Mouse (Mus musculus) Muller cell, postnatal 12 days (primary cell): ENCODE measurements at regions not wholly inside any gene's neighbourhood (a gene's known extent, or its start where the extent isn't known, plus 50 kb on each side); places are given as distances from the start of the nearest gene placed in this dataset.

Experiments
- DNase-seq: peaks from one replicate; pipeline ENCODE4 v3.0.0-alpha.2; 2015; ENCODE audit errors: inconsistent ontology term

DNA sequence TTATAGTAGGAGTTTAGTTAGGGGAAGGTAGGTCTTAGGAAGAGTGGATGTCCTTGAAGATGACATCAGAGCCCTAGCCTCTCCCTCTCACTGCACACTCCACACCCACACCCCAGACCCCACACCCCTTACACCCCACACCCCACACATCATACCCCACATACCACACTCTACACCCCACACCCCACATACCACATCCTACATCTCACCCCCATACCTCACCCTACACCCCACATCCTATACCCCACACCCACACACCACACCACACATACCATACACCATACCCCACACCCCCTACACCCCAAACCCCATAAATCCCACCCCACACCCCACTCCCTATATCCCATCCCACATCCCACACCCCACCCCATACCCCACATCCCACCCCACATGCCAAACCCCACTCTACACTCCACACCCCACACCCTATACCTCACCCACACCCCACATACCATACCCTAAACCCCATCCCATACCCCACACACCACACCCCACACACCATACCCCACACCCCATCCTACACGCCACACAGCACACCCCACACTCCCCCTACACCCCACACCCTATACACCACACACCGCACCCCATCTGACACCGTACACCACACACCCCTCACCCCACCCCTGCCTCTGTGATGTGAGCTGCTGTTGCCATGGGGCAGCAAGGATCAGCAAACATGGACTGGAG, 323.7 kb upstream of the G2e3 start:
- DNase-seq: no peak

DNA sequence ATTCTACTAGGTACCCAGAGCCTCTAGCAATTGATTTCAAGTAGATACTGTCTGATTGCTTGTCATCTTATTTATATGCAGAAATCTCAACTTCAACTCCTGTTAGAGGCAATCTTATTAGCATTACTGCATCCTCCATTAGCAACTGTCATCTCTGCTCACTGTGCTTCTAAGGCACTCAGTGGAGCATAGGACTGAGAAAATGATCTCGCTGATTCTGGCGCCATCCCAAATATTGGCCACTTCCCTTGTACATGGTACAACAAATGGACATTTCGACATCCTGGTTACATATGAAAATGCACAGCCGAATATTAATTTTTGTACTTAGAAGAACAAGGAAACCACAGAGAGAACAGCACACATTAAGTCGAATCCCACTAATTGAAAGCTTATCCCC, 329.7 kb upstream of the G2e3 start:
- no peak for DNase-seq

DNA sequence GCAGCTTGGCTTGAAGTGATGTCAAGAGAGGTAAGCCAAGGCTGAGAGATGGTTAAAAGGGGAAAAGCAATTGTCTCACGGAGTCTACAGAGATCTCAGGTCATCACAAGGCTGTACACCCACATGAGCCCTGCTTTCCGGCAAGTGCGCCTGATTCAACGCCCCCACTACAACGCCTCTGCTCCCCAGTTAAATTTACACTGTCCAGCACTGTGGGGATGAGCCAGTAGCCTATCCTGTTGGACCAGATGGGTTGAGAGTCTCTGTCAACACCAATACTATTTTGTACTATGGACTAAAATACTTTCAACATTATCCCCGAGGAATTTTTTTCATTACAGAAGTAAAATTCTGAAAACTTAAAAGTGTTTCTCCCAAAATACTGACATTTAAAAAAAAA, 331.8 kb upstream of the G2e3 start:
- DNase-seq: no peak

DNA sequence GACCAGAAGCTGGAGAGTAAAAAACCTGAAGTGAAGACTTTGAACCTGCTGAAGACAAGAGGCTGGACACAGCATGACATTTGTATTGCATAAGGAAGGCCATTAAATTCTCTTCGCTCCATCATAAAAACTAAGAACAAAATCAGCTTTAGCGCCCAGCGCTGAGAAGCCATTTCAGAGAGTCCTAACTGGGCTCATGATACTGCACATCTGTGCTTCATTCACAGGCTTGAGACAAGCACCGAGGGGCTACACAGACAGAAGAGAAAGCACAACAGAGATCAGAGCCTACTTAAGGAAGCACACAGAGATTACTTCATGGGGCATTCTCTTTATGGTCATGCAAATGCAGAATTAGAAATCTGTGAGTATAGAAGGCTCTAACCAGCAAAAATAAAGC, 338.2 kb upstream of the G2e3 start:
- DNase-seq: no peak

DNA sequence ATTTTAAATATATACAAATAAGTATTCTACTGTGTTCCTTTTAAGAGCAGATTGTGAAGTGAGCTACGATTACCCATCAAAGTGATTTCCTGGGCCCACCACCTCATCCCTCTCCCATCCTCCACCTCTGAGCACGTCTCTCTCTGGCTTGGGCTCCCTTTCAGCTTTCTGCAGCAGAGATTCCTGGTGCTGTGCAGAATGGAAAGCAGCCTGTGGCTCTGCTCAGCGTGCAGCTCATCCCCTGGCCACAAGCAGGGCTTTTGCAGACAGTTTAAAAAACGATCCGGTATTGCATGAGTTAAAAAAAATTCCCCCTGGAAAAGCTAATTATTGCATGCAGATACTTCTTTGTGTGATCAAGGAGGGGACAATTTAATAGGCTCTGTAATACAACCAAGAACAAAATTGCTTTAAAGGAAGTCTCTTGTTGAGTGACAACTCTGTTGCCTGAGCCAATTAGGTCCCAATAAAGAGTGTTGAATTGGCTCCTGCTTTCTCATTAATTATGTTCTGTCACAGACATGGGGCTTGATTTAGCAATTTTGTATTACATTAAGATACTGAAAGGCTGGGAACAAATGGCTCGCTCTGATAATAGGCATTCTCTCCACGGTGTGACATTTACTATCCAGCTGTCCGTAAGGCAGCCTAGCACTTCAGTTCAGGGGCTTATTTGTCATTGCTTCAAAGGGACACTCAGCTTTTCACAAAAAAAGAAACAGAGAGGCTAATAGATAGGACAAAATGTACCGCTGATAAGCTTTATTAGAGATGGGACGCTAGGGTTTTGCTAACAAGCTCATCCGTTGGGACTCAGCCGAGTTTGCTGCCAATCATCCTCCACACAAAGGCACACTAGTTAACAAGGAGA, 345.9 kb upstream of the G2e3 start:
- DNase-seq: peak; percentile 60

DNA sequence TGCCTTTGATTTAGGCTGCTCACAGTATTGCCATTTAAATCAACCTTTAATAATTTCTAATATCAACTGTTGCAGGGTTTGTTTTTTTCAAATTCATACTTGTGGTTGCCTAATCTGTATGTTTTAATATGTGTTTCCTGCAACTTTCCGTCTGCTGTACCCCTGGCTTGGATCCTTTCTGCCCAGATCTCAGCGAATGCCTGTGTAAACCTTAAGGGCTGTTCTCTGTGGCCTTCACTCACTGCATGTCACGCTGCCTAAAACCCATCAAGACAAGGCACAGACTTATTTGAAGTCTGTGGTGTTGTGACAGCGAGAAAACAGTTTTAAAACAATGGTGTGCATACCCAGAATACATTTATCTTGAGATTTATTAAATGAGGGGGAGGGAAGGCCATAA, 346.8 kb upstream of the G2e3 start:
- no peak for DNase-seq

DNA sequence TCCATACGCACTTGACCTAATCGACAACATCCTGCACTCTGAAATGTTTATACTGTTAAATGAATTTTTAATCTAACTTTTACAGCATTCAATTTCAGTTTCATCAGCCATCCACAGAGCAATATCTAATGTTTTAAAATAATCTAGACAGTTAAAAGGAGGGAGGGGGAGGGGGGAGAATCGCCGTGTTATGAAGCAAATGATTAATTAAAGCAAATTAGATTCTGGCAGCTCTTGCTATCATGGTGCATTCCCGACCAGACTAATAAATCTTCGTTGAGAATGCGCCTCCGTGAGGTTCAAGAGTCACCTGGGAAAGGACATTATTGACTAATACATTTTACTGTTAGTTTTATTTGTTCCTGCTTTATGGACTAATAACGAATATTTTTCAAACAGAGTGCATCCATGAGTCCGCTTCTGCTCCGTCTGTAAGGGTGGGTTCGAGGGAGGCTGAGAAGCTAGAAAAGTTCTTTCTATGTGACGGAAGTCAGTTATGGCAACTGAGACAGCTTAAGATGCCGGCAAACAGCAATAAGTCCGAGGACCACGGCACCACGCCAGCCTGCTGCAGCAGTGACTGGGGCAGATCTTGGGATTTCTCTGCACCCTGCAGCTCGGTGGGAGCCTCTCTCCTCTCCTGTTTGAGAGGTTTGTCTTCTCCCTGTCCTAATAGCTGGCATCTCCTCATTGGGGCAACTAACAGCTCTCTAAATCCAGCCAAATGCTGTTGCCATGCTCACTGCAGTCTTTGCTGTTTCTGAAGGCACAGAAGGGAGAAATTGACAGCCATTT, 347.4 kb upstream of the G2e3 start:
- peak; percentile 26 for DNase-seq

DNA sequence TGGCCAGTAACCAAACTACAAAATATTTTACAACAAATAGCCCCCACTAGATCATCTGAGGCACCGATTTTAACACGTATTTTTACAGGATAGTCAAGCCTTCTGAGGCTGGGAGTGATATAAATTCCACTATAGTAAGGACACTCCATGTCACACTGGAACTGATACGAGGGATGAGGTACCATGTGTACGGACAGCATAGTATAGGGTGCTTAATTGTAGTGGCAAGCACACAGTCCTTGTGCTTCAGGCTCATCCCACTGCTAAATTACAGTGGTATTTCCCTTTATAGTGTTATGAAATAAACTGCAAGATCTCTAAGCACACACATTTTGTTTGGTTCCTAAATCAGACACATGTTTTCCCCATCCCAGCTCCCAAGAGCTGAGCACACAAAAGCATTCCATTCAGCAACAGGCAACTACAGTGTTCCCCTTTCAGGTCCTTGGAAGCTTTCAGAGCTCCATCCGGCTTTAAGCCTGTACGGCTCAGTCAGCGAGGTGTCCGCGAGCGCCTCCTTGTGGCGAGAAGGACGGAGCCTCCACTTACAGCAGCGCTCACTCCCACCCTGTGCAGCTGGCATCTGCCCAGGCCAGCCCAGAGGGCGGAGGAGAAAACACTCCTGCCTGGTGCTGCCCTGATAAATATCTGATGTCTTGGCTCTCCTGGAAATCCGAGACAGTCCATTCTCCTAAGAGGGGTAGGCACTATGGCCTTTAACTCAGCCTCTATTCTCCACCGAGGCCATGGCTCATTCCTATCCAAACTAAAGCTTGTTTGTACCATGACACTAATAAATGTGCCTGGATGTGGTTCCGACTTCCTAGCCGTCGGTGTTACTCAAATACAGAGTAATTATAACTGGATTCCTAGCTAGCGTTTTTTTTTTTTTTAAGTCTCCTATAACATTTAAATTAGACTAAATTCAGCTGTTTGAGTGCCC, 348.3 kb upstream of the G2e3 start:
- peak; percentile 77 for DNase-seq

DNA sequence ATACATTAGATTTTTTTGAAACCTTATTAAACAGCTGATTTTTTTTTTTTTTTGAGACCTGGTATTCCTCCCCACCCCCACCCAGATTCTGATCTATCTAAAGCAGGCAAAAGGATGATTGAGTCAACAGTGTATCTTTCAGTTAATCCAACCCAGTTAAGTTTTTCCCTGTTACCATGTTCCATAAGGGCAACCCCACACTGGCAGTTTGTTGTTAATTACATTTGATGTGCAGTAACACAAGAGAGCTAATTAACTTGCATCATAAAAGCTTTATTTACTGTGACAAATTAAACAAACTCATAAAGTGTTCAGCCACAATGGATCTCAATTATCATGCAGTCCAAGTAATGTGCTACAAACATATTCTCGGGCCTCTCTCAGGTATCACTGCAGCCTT, 346.8 kb upstream of the Prkd1 start:
- DNase-seq: no peak

DNA sequence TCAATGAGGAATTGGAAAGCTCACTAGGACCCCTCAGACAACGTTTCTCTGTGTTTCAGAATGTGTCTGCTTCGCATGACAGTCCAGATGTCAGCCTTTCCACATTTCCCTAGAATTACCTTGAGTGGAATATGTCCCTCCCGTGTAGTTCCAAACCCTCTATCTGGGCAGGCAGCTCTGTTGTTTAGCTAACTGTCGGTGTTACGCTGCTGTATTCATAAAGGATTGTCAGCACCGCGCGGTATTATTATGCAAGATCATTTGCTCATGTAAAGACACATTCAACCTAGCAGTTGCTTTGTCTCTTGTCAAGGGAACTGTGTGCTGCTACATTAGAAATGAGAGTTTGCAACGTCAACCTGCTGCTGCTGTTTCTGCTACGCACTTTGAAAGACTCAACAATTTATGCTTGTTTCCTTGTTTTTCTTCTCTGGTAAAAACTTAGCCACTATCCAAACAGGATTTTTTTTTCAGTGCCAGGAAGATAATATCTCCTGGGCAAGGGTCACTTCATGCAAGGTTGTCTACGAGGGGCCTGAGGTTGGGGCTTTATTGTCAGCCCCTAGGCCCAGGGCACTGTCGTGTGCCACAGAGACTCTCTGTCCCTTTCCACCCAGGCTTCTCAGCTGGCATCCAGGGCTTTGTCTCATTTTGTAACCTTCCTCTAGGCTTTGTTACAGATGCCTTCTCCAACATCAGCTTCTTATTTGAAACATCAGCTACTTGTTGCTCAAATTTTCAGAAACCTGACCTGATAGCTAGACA, 340.8 kb upstream of the Prkd1 start:
- no peak for DNase-seq

DNA sequence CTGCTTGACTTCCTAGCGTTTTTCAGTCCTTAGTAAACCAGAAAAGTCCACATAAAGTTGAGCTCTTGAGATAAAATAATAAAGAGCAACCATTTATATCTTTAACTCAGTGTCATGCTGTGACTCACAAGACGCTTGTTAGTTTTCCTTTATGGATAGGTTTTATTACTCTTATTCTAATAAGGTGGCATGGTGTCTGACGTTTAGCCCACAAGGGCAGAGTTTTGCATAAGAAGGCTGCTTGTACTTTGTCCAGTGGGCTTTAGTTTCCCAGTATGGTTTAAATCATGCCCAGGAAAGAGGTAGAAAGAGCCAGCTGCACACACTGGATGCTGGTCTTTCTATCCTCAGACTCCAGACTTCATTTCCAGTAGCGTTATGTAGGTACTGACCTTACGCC, 332.4 kb upstream of the Prkd1 start:
- no peak for DNase-seq

DNA sequence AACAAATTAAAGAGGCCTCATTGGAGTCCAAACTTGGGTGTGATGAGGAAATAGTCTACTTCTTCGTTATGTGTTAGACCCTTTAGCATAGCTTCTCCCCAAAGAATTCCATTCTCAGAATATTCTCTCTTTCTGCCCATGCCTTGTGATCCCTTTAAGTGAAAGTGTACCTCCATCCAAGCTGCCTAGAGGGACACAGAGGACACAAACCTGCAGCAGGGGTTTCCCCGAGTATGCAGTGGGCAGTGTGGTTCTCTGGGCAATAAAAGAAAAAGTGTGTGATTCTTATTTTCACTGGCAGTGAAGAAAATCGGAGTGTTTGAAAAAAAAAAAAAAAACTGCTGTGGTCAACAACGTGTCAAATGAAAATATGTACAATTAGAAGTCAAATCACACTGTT, 331.9 kb upstream of the Prkd1 start:
- DNase-seq: no peak

DNA sequence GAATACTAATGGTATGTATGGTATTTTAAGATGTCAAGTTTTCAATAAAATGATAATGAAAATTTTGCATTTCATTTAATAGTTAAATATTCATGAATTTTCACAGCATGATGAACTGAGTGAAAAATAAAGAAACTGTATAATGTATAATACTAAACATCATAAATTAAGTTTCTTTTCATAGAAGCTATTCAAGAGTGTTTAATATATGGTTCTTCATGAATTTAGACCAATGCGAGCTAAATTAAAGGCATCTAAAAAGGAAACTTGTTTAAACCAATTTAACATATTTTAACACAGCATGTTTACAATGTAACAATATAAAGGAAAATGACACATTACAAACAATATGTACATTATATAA, 321.8 kb upstream of the Prkd1 start:
- no peak for DNase-seq

DNA sequence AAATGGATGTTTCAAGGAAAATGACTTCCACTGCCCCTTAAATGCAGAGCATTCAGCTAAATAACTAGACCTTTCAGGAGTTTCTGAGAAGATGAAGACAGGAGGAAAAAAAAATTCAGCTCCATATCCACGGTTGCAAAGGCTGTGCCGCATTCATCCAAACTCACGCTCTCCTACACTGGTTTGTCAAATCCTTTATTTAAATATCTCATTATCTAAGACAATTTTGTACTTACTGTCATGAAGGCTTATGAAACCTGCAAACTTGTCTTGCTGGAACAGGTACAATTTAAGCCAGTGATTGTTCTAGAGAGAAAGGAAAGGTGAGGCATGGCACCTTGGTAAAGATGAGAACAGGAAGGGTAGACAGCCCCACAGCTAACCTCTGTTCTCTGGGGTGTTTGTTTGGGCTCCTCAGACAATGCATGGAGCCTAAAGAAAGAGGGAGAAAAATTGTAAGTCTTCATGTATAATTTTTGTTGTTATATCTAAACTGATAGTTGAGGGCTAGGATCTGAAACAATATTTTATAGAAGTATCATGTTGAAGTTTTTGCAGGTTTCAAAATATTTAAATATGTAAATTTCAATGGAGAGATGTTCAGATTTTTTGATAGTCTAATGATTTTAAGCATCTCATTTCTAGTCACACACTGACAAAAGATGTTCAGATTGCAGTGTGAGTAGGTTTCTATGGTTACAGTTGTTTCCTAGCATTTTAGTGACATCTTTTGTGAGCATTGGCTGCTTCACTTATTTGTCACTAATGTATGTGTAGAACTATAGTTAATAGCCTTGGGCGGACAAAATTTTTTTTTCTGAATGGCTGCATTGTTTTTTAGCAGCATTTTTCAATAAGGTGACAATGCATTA, 321.2 kb upstream of the Prkd1 start:
- DNase-seq: no peak

DNA sequence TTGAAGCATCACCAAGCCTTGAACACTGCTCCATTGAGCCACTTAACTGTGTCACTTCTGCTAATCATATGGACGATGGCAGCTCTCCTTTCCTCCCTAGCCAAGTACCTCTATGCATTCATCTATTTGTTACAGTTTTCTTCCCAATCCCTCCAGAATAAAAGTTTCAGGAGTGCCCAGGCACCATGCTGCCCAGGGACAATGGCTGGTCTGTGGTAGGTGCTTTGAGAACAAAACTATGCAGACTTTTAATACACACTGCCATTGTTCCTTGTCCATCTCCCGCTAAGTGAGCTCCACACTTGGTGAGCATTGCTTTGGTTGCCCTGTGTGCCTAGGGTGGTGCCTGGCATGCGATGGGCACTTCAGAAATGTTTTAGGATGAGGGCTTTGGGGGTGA, 320.5 kb upstream of the Prkd1 start:
- peak; percentile 6 for DNase-seq

DNA sequence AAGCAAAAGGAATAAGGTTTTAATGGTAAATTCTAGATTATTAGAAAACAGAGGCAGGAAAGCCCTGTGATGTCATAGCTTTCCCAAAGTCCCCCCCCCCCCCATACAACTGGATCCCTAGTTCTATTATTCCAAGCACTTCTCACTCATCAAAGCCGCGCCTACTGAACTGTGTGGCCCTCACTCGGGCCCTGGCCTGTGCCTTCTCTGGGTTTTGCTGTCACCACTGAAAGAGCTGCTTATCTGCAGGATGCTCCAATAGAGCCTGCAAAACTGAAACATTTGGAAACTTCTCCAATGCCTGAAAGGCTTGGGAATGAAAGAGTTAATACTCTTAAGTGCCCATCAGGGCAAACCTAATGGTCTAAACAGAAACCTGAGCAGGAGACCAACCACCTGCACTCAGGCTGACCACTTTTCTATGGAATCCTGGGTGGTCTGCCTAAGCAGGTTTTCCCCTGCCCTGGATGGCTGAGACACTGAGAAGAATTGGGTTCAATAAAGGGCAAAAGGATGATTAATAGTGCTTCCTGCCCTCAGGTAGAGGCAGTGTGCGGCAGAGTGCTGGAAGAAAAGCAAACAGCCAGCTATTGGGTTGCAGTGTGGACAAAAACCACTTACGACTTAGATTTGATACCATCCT, 318.4 kb upstream of the Prkd1 start:
- DNase-seq: no peak

DNA sequence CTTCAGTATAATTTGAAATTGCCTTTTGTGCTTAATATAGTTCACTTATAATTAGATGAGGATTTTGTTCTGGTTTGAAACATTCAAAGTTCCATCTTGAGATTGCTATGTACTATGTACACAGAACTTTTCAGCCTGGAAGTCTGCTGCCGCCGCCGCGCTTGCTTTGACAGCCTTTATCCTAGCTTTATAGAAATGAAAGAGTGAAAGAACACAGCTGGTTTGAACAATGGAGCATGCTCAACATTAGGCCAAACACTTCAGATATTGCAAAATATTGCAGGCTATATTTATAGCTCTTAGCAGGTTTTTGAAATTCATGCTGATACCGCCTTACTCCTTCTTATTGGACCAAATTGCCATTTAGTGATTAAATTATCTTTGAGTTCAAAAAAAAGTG, 305.1 kb upstream of the Prkd1 start:
- DNase-seq: no peak

DNA sequence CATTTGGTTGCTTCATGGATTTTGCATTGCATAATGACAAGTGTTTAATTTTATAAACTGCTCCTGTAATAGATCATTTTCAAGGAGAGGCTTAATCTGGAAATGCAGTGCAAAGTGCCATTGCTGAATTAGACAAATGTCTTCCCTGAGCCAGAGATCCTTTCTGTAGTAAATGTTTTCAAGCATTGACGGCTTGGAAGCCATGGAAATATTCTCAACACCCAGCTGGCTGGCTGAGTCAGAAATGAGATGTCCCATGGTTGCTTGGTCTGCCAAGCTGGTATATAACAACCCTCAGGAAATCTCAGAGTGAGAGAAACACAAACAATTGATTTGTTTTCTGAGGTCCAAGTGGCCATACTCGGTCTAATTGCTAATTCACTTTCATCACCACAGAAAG, 298.1 kb upstream of the Prkd1 start:
- peak; percentile 9 for DNase-seq
